Mouse (Mus musculus): ENCODE measurements around the gene Rph3al. TPM values are rescaled to one million over a fixed set of nuclear protein-coding genes. Genes with fewer than 3 reads are reported as not detected.

The Rph3al gene
- total RNA-seq, 2 experiments from 2014 or later = 3.1 to 3.8 TPM

DNA sequence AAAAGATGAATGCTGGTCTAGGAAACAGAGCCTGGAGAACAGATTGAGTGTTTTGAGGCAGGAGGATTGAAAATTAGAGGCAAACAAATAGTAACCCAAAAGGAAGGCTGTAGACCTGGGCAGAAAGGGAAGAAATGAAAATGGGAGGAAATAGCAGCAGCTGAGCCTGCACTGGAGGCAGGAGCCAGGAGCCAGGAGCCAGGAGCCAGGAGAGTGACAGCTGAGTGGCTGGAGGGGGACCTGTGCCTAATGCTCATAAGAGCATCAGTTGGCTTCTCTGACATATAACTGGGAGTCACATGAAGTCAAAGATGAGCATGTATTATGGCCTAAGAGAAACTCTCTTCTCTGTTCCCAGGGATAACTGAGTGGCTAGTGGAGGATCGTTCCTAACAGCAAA is 66.5 kb downstream of the Rph3al start:
- intact Hi-C loops (cut with DNase I) = loop anchor here (5.0 kb wide), 1 partner anchor 726 kb away; no protein-coding TSS in a partner anchor
- no peak for DNase-seq (ENCODE audit: extremely low spot score in 1 of 2, low spot score in 2 of 2)

GRCm38 (mm10) chr11:75870947-75871346 is 67.3 kb downstream of the Rph3al start:
- intact Hi-C loops (cut with DNase I) = loop anchor here (5.0 kb wide), 1 partner anchor 726 kb away; no protein-coding TSS in a partner anchor
- no peak for DNase-seq (ENCODE audit: extremely low spot score in 1 of 2, low spot score in 2 of 2)

DNA sequence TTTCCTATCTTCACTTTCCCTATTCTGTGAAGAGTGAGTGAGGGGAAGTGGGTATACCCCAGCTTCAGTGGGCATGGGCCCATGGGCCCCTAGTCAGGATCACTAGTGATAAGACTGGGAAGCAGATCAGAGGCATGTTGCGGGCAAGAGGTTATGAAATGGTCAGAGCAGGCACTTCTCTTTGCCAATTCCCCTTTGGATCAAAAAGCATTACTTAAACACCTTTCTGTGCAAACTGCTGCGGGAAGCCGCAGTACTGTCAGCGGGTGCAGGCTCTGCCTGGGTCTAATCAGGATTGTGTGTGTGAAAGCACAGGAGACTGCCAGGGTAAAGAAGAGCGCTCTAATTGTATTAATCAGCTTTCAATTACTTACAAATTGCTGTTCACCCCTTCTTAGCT is 67.8 kb downstream of the Rph3al start:
- DNase-seq (ENCODE audit: extremely low spot score in 1 of 2, low spot score in 2 of 2) = no peak
- intact Hi-C loops (cut with DNase I) = loop anchor here (5.0 kb wide), 1 partner anchor 727 kb away; no protein-coding TSS in a partner anchor

- DNase-seq (ENCODE audit: extremely low spot score in 1 of 2, low spot score in 2 of 2) = peak; percentile 60 to 66
- intact Hi-C loops (cut with DNase I) = loop anchor here (5.0 kb wide), 1 partner anchor 727 kb away; no protein-coding TSS in a partner anchor
Observed at GRCm38 (mm10) chr11:75869898-75870297, 68.3 kb downstream of the Rph3al start.

- DNase-seq (ENCODE audit: extremely low spot score in 1 of 2, low spot score in 2 of 2) = no peak
- intact Hi-C loops (cut with DNase I) = no loop called here
Observed at GRCm38 (mm10) chr11:75866861-75867260, 71.4 kb downstream of the Rph3al start.

- intact Hi-C loops (cut with DNase I) = no loop called here
- DNase-seq (ENCODE audit: extremely low spot score in 1 of 2, low spot score in 2 of 2) = no peak
Observed at GRCm38 (mm10) chr11:75865859-75866258, 72.4 kb downstream of the Rph3al start.

DNA sequence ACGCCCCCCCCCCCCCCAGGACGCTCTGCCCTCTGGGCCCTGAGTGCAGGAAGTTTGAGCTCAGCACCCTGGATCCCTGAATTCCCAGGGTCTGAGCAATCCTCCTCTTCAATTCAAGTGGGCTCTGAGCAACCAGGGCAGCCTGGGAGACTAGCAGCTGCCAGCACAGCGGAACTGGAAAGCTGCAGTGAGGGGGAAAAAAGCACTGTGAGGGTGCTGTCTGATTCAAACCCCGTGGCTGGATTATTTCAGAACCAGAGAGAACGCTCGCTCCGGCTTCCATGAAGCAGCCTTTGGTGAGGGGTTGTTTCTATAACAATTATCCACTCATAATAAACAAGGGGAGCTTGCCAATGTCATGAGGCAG is 73.0 kb downstream of the Rph3al start:
- intact Hi-C loops (cut with DNase I) = no loop called here
- DNase-seq (ENCODE audit: extremely low spot score in 1 of 2, low spot score in 2 of 2) = no peak

DNA sequence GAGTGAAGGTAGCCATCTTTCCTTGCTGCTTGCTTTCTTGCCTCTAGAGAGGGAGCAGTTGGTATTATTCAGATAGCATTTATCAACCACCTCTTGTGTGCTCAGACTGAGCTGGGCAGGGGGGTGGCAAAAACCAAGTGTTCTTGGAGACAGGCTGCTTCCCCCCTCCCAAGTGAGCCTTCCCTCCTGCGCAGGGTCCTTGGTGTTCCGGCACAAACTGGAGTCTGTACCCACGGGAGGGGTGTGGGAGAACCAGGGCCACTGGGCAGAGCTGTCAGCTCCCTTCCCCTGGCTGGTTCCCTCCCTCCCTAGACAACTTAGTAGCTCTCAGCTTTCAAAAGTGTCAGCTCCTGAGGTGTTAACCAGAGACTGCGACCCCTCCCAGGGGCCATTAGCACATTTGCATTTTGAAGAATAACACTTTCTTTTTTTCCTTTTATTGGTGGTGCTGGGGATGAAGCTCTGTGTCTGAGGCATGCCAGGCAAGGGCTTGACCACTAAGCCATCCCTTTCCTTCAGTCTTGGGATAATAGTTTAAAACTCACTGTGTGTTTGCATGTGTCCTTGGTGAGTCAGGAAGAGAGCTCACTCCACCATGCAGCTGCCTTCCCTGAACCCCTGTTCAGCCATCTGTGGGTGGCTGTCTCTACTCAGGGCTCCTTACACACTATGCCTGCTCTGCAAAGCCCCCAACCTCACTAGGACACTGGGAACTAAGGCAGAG is 73.5 kb downstream of the Rph3al start:
- DNase-seq (ENCODE audit: extremely low spot score in 1 of 2, low spot score in 2 of 2) = no peak
- intact Hi-C loops (cut with DNase I) = no loop called here

GRCm38 (mm10) chr11:75862466-75862865 is 75.8 kb downstream of the Rph3al start:
- no peak for DNase-seq (ENCODE audit: extremely low spot score in 1 of 2, low spot score in 2 of 2)
- intact Hi-C loops (cut with DNase I) = no loop called here

GRCm38 (mm10) chr11:75861653-75862052 is 76.6 kb downstream of the Rph3al start:
- intact Hi-C loops (cut with DNase I) = no loop called here
- no peak for DNase-seq (ENCODE audit: extremely low spot score in 1 of 2, low spot score in 2 of 2)

DNA sequence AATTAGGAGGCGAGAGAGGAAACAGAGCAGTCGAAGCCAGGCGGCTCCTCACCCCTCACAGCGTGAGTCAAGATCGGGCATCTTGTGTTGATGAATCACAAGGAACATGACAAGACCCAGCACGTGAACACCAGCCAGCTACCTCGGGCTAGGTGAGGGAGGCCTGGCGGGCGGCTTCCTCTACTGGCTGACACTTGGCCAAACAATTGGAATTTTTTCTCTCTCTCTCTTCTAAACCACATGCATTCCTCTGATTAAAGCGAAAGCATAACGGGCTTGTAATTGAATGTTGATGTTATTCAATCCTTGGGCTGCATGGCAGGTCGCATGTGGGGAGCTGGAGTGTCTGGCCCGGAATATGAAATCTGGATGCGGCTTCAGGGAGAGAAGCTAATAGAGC is 77.0 kb downstream of the Rph3al start:
- no peak for DNase-seq (ENCODE audit: extremely low spot score in 1 of 2, low spot score in 2 of 2)
- intact Hi-C loops (cut with DNase I) = no loop called here

- no peak for DNase-seq (ENCODE audit: extremely low spot score in 1 of 2, low spot score in 2 of 2)
- intact Hi-C loops (cut with DNase I) = no loop called here
Observed at GRCm38 (mm10) chr11:75859460-75859859, 78.8 kb downstream of the Rph3al start.

GRCm38 (mm10) chr11:75858975-75859374 is 79.3 kb downstream of the Rph3al start:
- DNase-seq (ENCODE audit: extremely low spot score in 1 of 2, low spot score in 2 of 2) = no peak

GRCm38 (mm10) chr11:75857781-75858180 is 80.4 kb downstream of the Rph3al start:
- intact Hi-C loops (cut with DNase I) = no loop called here
- DNase-seq (ENCODE audit: extremely low spot score in 1 of 2, low spot score in 2 of 2) = no peak

More at GRCm38 (mm10) chr11:75858975-75859374, 79.3 kb downstream of the Rph3al start:
- intact Hi-C loops (cut with DNase I) = no loop called here

DNA sequence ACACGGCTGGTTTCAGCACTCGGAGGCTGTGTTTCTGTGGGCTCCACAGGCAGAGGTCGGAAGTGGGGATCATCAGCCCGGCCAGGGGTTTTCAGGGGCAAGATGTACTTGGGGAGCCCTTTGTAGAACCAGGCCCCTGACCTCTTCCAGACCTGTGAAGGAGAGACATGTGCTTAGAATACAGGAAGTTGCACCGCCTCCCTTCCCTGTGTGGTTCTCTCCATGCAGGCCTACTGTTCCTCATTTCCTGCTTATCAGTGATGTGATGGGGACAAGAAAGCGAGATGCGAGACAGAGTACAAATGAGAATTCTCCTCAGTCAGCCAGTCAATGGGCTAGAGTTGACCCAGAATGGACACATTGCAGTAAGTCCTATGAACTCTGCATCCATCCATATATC is 83.9 kb downstream of the Rph3al start:
- no peak for DNase-seq (ENCODE audit: extremely low spot score in 1 of 2, low spot score in 2 of 2)
- intact Hi-C loops (cut with DNase I) = no loop called here

GRCm38 (mm10) chr11:75853067-75853636 is 85.1 kb downstream of the Rph3al start:
- intact Hi-C loops (cut with DNase I) = no loop called here
- DNase-seq (ENCODE audit: extremely low spot score in 1 of 2, low spot score in 2 of 2) = no peak

GRCm38 (mm10) chr11:75852485-75852884 is 85.7 kb downstream of the Rph3al start:
- intact Hi-C loops (cut with DNase I) = no loop called here
- DNase-seq (ENCODE audit: extremely low spot score in 1 of 2, low spot score in 2 of 2) = no peak

- intact Hi-C loops (cut with DNase I) = no loop called here
- no peak for DNase-seq (ENCODE audit: extremely low spot score in 1 of 2, low spot score in 2 of 2)
Observed at GRCm38 (mm10) chr11:75849552-75849951, 88.7 kb downstream of the Rph3al start.

DNA sequence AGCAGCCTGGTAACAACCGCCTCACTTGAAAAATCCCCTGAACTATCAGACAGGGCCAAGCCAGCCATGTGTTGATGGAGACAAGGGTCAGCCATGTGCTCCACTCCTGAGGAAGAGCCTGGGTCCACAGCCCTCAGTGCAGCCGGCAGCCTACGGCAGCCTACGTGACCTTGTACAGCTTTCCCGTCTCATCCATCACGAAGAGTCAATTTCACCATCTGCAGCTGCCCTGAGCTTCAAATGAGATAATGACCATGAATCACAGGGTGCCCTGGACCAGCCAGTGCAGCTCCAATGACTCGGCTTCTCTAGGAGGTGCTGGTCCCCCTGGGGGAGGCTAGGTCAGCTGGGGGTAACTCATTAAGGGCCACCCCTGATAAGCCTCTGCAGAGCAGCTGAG is 91.6 kb downstream of the Rph3al start:
- intact Hi-C loops (cut with DNase I) = no loop called here
- DNase-seq (ENCODE audit: extremely low spot score in 1 of 2, low spot score in 2 of 2) = no peak

- DNase-seq (ENCODE audit: extremely low spot score in 1 of 2, low spot score in 2 of 2) = no peak
- intact Hi-C loops (cut with DNase I) = no loop called here
Observed at GRCm38 (mm10) chr11:75845675-75846074, 92.6 kb downstream of the Rph3al start.

Data from left cerebral cortex, postnatal 10 days (tissue).